Mouse (Mus musculus): Measurements from ENCODE around the gene Serpinb1c.

DNA sequence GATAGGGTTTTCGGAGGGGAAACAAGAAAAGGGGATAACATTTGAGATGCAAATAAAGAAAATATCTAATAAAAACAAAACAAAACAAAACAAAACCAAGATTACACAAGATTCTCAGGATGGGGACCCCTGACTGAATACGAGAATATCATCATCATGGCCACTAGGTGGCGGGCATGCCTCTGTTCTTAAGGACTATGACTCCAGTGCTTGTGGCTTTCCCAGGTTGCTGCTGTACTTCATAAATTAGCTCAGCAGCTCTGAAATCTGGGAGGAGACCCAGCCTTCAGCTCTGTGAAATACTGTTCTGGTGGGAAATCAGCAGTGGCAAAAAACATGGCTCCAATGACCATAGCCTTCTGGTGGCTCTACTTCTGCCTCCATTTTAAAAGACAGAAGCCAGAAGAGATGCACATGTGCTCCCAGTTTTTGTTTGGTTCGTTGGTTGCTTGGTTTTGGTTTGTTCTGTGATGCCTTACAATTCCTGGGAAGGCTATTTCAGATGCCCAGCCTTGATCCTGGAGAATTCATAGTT is 4.5 kb upstream of the Serpinb1c start:
- TF ChIP-seq CTCF (IDR thresholded peaks at IDR 0.05; ENCODE audit: low read depth, low read length) = peak; percentile 57; the same call in 1 of the 2 replicates
- no peak for TF ChIP-seq POLR2A (IDR thresholded peaks at IDR 0.05; ENCODE audit: extremely low read depth, insufficient read depth, low read length)
